Mouse (Mus musculus) spleen, adult 2 months (tissue): ENCODE results near the gene Synrg.

Source experiments
- CTCF ChIP-seq: fragments of 200-500 bp; IDR thresholded peaks from 2 replicates; pipeline ENCODE4 v1.5.1; 2011; ENCODE audit warnings: mild to moderate bottlenecking, inconsistent platforms; ENCODE audit not compliant: insufficient read depth, insufficient read length, insufficient replicate concordance; ENCODE audit errors: extremely low read depth
- POLR2A ChIP-seq: fragments of 200-500 bp; IDR thresholded peaks from 2 replicates; pipeline ENCODE4 v1.6.1; 2011; ENCODE audit warnings: low read depth, low read length, inconsistent platforms

GRCm38 (mm10) chr11:84073816-84074764 lies 109.9 kb downstream of the Synrg start:
- TF ChIP-seq CTCF (no peak), POLR2A (no peak)
